Mouse (Mus musculus) megakaryocyte, adult 5-6 weeks (primary cell): ENCODE measurements around the gene Pnpla5. TPM values are rescaled to one million over a fixed set of nuclear protein-coding genes. Genes with fewer than 3 reads are reported as not detected.

Experiments
- ATAC-seq: 2 replicates; pipeline ENCODE4 v1.8.0; 2016; ENCODE audit warnings: mild to moderate bottlenecking, inconsistent platforms; ENCODE audit not compliant: poor library complexity, severe bottlenecking
- total RNA-seq, 2 experiments: library from RNA; stranded (forward) in 1 of 2; stranded (reverse) in 1 of 2; fragments of 153-499, 151-499 nt in 1 of 2; fragments of 221-1000, 200-1000 nt in 1 of 2; gene quantifications; 2 replicates each; pipeline versions ENCODE4 v1.2.3 to v1.2.4; 2015 to 2017

Gene Pnpla5
- total RNA-seq, 2 experiments from 2014 or later, result not detected

DNA sequence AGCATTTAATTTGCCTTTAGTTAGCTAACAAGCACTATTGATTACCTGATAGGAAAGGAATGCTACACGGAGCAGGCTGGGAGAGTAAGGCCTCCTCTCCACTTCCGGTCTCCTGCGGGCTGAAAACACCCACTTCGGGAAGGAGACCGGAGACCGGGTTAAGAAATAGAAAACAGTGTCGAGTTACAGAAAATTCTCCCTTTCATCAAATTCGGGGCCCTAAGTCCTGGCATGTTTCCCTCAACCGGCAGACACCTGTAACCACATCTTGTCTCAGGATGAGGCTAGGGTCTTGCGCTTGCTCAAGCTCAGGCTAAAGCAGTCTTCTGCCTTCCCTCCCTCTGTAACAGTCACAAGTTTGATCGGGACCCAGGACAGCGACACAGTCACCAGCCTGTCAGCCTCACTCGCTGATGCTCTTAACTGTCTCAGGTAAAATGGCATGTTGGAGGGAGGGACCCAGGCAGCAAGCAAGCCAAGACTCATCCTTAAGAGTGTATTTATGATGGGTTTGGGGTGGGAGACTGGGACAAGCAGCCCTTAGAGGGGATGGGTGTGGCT is 52.8 kb downstream of the Pnpla5 start:
- ATAC-seq, result no peak

DNA sequence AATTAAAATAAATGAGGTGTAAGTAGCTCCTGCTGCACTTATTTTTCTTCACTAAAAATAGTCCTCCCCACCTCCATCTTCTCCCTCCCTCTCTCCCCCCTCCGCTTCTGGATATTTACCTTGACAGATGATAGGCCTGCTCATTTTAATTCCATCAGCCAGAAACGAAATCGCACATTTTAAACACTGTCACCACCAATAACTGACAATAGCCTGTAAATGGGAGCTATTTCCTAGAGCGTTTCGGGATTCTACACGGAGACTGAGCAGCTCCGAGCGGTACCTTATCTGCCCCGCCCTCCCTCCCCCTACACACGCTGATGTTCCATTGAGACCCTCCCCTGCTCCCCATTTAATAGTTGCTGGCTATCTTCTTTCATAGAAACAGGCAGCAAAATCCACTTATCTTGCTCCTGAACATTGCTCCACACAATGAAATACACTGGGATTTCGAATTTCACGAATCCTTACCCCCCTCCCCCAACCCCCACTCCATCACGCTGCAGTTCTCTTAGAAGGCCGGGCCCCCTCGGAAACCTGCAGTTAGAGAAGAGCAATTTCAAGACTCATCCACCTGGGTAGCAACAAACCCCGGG is 53.4 kb downstream of the Pnpla5 start:
- no peak for ATAC-seq

DNA sequence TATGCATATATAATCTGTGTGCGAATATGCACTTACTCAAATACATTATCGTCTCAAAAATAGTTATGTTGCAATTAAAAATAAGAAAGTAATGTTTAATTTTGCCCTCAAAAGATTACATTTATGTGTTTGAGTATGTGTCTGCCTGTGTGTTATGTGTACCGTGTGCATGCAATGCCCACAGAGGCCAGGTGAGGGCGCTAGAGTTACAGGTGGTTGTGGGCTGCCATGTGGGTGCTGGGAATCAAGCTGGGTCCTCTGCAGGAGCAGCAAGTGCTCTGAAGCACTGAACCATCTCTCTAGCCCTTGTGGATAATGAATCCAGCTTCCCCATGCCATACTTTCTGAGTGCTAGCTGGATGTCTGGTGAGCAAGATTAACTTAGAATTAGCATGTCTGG is 57.3 kb downstream of the Pnpla5 start:
- no peak for ATAC-seq

GRCm38 (mm10) chr15:84065140-84065539 is 57.8 kb downstream of the Pnpla5 start, which contains the start of gene Efcab6:
TSS of gene Efcab6 (minus strand) at chr15:84065379.
- ATAC-seq, result no peak

Other genes starting within 250 kb of the Pnpla5 start
- gene Efcab6, start 57.8 kb downstream of the Pnpla5 start, total RNA-seq (2015), result not detected in 2 replicates
- not detected in 2 replicates for gene Efcab6, start 57.8 kb downstream of the Pnpla5 start, total RNA-seq (2017)
- gene Sult4a1, start 17.4 kb downstream of the Pnpla5 start, total RNA-seq (2015), result not detected in 2 replicates
- not detected in 2 replicates for gene Sult4a1, start 17.4 kb downstream of the Pnpla5 start, total RNA-seq (2017)
- not detected in 2 replicates for gene Pnpla3, start 44.7 kb upstream of the Pnpla5 start, total RNA-seq (2015)
- gene Pnpla3, start 44.7 kb upstream of the Pnpla5 start, total RNA-seq (2017), result not detected in 2 replicates
- gene Samm50, start 69.1 kb upstream of the Pnpla5 start, total RNA-seq (2015), result 25.7 and 30.5 TPM in 2 replicates
- 26.0 and 26.4 TPM in 2 replicates for gene Samm50, start 69.1 kb upstream of the Pnpla5 start, total RNA-seq (2017)
- 32.7 and 38.8 TPM in 2 replicates for gene Parvb, start 108.9 kb upstream of the Pnpla5 start, total RNA-seq (2015)
- 9.5 and 10.6 TPM in 2 replicates for gene Parvb, start 108.9 kb upstream of the Pnpla5 start, total RNA-seq (2017)
- 54.9 and 59.6 TPM in 2 replicates for gene Parvg, start 200.9 kb upstream of the Pnpla5 start, total RNA-seq (2015)
- 147 and 225 TPM in 2 replicates for gene Parvg, start 200.9 kb upstream of the Pnpla5 start, total RNA-seq (2017)